Mouse (Mus musculus) B cell, adult 2 months (primary cell): ENCODE measurements around the gene Cd5.

Source experiments
- DNase-seq, 2 experiments: peaks; one replicate each; pipeline ENCODE4 v3.0.0; 2022

The Cd5 gene

GRCm38 (mm10) chr19:10757526-10757925 is 18.7 kb upstream of the Cd5 start:
- no peak for DNase-seq

DNA sequence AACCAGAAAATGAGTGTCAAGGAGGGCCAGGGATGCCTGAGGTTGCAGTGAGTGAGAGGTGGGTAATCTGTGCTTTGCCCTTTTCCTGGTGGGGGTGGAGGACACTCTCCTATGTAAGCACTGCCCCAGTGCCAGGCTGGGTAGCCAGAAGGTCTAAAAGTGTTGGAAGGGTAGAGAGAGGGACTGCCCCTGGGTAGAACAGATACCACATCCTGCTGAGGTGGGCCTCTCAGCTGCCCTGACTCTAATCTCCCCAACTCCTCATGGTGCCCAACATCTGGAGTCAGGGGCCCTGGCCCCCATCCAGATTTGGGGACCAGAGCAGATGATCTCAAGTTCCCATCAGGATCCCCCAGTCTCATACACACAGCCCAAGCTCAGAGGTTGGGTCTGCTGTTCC is 18.3 kb upstream of the Cd5 start:
- DNase-seq: no peak

- DNase-seq: no peak
Observed at GRCm38 (mm10) chr19:10752646-10753045, 13.8 kb upstream of the Cd5 start.

DNA sequence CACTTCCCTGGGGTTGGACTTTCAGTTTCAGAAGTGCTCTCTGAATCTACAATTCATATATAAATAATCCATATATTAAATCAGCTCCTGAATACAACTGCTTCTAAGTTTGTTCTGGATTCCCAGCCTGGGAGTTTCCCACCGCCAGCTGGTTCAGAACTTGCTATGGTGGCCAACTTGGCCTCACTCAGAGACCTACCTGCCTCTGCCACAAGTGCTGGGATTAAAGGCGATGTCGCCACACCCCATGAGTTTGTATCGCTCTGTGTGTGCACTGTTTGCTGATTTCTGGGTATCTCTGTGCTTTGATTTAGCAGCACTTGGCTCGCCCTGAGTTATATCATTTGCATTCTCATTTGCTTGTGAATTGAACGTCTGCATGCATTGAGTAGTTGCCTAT is 13.3 kb upstream of the Cd5 start:
- DNase-seq: no peak

- no peak for DNase-seq
Observed at GRCm38 (mm10) chr19:10751607-10752006, 12.8 kb upstream of the Cd5 start.

DNA sequence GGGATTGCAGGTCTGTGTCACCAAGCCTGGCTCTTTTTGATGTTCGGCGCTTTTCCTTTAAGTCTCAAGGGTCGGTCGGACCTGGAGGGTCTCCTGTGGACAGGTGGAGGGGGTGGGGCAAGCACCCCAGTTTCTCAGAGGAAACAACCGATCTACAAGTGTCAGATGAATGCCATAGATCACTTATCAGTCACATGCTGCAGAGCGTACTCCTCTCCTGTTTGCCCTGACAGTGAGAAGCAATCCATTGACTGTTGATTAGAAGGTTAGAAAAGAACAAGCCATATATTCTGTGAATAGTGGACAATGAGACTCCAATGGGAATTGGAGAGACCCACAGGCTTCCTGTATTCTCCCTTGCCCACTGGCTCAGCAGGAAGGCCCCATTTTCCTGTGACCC is 11.4 kb upstream of the Cd5 start:
- no peak for DNase-seq

GRCm38 (mm10) chr19:10749295-10749694 is 10.5 kb upstream of the Cd5 start:
- no peak for DNase-seq

DNA sequence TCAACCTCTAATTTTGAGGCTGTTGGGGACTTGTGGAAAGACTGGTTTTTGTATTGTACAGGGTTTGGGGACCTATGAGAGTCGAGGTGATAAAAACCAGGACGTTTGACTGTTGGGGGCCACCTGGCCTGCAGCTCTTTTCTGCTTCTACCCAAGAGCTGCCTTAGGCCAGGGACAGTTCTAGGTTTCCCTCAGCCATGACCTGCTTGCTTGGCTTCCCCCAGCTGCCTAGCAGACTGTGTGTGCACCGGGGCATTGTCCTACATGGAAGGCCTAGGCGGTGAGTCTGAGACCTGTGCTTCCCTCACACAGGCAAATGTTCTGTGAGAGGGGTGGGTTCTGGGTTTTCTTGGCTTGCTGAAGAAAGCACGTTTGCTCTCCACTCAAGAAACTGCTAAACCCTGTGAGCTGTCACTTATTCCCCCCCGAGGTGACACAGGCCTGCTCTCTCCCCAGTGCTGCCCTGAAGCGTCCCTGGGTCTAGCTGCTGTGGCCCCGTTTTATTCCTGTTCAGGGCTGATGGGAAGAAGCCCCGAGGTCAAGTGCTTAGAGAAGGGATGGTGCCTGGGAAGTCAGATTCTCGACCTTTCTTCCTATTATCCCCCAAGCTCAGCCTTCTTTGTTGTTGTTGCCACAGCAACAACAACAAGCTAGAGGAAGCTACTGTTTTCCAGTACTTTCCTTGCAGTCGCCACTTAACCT is 9.8 kb upstream of the Cd5 start:
- DNase-seq: no peak

- no peak for DNase-seq
Observed at GRCm38 (mm10) chr19:10747718-10748117, 8.9 kb upstream of the Cd5 start.

DNA sequence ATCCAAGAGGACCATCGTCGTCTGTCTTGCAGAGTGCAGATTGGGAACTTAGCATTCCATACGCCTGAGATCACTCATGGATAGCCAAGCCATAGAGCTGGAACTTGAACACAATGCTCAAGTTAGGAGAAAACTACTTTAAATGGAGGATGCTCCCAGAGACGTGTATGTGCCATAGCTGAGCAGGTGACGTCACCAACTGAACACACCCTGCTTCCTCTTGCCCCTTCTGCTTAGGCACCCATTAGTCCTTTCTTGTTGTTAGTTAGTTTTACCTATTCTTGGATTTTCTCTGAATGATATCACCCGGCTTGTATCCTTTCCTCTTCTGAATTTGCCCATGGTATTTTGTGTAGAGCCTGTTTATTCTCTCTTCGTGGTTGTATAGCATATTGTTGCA is 8.4 kb upstream of the Cd5 start:
- no peak for DNase-seq

GRCm38 (mm10) chr19:10742565-10742964 is 3.8 kb upstream of the Cd5 start:
- DNase-seq: no peak

GRCm38 (mm10) chr19:10742145-10742544 is 3.3 kb upstream of the Cd5 start:
- no peak for DNase-seq

DNA sequence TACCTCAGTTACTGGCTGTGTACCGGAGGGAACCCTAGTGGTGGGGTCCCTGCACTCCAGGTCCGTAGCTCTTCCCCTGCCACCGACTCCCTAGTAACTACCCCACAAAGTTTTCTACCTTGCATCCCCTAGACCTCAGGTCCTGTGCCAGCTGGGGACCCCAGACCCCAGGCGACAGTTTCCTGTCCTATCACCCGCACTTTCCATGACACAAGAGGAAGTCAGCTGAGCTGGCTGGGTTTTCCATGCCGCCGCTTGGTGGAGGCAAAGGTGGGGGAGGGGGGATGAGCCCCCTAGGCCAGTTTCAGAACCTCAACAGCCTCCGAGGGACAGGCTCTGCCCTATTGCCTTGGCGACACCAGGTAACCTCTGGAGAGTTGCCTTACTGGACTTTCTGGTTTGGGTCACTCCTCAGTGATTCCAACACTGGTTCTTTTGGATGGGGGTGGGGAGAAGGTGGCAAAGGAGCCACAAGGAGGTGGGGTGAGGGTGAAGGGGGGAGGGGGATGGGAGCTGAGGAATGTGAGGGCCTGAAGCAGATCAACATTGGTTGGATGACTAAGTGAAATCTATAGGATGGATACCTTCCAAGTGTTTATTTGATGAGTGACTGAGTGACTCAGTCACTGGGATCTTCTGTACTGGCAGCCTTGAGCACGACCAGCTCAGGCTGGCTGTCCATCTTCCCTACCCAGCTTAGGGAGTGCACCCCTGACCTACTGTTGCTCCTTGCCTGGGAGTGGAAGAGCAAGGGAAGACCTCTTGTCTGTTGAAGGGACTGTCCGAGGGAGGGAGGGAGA is 2.0 kb upstream of the Cd5 start:
- peak; percentile 53 to 54 for DNase-seq

DNA sequence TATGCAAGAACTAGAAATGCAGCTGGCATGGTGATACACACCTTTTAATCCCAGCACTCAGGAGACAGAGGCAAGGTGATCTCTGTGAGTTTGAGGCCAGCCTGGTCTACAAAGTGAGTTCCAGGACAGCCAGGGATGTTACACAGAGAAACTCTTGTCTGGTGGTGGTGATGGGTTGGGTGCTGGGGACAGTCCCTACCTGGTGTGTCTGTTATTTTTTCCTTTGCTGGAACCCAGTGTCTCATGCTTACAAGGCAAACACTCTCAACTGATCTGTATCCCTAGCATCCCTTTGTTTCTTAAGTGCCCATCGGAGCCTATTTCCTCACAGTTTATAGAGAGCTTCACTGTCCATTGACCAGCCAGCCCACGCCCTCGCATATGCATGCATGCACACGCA is 1.1 kb upstream of the Cd5 start:
- no peak for DNase-seq

GRCm38 (mm10) chr19:10738038-10738437 is 764 bp downstream of the Cd5 start:
- no peak for DNase-seq

- no peak for DNase-seq
Observed at GRCm38 (mm10) chr19:10735861-10736260, 2.9 kb downstream of the Cd5 start.

DNA sequence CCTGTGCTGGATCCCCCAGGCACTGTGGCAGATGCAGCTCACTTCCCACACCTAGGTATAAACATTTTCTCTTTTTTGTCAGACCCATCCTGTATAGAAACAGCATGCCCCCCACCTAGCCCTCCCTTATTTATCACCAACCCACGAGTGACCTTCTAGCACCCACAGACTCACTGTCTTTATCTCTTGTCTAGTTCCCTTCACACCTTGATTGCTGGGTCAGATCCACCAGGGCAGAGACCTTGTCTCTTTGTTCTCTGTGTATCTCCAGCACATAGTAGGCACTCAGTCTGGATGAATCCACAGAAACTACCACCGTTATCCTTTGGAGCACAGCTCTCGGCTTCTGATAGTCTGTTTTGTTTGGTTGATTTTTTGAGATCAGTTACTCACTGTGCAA is 3.7 kb downstream of the Cd5 start:
- no peak for DNase-seq

- no peak for DNase-seq
Observed at GRCm38 (mm10) chr19:10734554-10734953, 4.2 kb downstream of the Cd5 start.

- DNase-seq: no peak
Observed at GRCm38 (mm10) chr19:10733501-10734127, 5.2 kb downstream of the Cd5 start.

- no peak for DNase-seq
Observed at GRCm38 (mm10) chr19:10732741-10733140, 6.1 kb downstream of the Cd5 start.

- no peak for DNase-seq
Observed at GRCm38 (mm10) chr19:10731975-10732374, 6.8 kb downstream of the Cd5 start.

GRCm38 (mm10) chr19:10730469-10730868 is 8.3 kb downstream of the Cd5 start:
- DNase-seq: no peak

DNA sequence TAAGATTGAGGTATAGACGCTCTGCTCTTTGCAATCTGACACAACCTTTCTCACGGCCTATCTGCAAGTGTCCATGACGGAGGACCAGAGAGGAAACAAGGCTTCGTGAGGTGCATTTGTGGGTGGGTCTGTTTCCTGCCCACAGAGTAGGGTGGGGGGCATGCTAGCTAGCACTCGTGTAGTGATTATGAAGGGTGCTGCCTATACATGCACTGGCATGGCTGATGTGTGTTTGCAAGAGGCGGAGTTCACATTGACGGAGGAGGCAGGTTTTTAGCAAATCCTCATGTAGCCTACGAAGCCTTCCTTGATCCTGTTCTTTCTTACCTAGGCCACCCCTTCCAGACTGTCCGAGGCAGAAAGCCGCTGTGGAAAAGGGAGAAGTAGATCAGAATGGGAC is 8.9 kb downstream of the Cd5 start:
- DNase-seq: no peak
